Mouse (Mus musculus): ENCODE measurements around the gene Oxnad1. TPM values are rescaled to one million over a fixed set of nuclear protein-coding genes. Genes with fewer than 3 reads are reported as not detected.
"Not testable (repeated sequence)": the region's sequence is repeated elsewhere in the genome, so short reads cannot be mapped to it uniquely, and the experiment has no call there.

The Oxnad1 gene
- total and polyA plus RNA-seq, 3 experiments, result 47.6 to 111 (median 77.7) TPM

DNA sequence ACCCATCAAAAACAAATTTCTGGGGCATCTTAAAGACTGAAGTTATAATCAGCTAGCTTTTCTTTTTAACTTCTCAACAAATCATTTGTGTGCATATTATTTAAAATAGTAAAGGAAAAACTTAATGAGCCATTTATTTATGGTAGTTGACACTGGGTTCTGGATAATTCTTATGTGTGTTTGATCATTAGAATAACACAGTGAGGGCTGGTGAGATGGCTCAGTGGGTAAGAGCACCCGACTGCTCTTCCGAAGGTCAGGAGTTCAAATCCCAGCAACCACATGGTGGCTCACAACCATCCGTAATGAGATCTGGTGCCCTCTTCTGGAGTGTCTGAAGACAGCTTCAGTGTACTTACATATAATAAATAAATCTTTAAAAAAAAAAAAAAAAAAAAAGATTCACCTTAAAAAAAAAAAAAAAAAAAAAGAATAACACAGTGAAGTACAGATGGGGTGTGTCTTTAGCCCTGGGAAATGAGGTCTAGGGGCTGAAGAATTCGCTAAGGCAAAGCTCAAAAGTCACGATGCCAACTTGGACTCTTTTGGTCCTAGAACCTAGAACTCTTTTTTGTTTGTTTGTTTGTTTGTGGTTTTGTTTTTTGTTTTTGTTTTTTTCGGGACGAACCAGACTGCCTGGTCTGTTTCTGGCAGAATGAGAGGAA is 2.5 kb downstream of the Oxnad1 start:
- DNase-seq (ENCODE audit: extremely low read depth); dilution Hi-C loops (cut with MboI; ENCODE audit: extremely low pct_ligation_motif_present, extremely low pct_unique_long_range_greater_than_20kb, low sequenced_read_pairs); H3K9me3 ChIP-seq (replicated peaks; ENCODE audit: low read length); H3K27me3 ChIP-seq (replicated peaks); H3K27ac ChIP-seq (ENCODE audit: insufficient read depth, low read depth): not testable (repeated sequence)
- Histone ChIP-seq H3K9ac (ENCODE audit: insufficient read depth, low read depth) (peak overlapping the region; percentile 53; the same call in 1 of the 2 replicates), H3K36me3 (replicated peaks in 1 of 2; ENCODE audit: control insufficient read depth in 1 of 2, insufficient read depth in 1 of 2, low read length in 1 of 2) (peaks cover 17 to 46% of the 10 kb centered on the region in 2 experiments), H3K79me2 (replicated peaks; ENCODE audit: control insufficient read depth, extremely low read depth, insufficient read depth, poor library complexity, severe bottlenecking) (peaks cover 27% of the 10 kb centered on the region), H3K4me3 (replicated peaks in 1 of 3; ENCODE audit: low read depth in 2 of 3, low read length in 2 of 3, poor library complexity in 1 of 3) (peak overlapping the region; percentile 54 to 84 (median 73)), H3K4me1 (ENCODE audit: control insufficient read depth in 1 of 2, insufficient read depth in 2 of 2) (peaks cover 0 to 35% of the 10 kb centered on the region in 2 experiments; a peak in 2 of 4 replicates), H3K4me2 (ENCODE audit: insufficient read depth, low read depth, poor library complexity, severe bottlenecking) (peak overlapping the region; percentile 90)
- in situ Hi-C loops (cut with MboI; ENCODE audit: low pct_ligation_motif_present, low pct_unique_long_range_greater_than_20kb, low sequenced_read_pairs), result loop anchor here (5.0 to 10.0 kb wide), 2 partner anchors 295 to 433 kb away; no protein-coding TSS in a partner anchor
- TF ChIP-seq MXI1 (IDR thresholded peaks at IDR 0.05; ENCODE audit: low read depth, low read length), result peak; percentile 7; the same call in 1 of the 2 replicates
- 0 out of 2 replicates have a peak, but pooled peaks have one; percentile 56 for TF ChIP-seq TBP (conservative IDR thresholded peaks at IDR 0.05; ENCODE audit: low read depth, low read length)
- TF ChIP-seq CTCF (conservative IDR thresholded peaks at IDR 0.05 in 1 of 2, IDR thresholded peaks at IDR 0.05 in 1 of 2; ENCODE audit: low read depth in 2 of 2, low read length in 2 of 2), result peak in 1 of 2 experiments; percentile 23; a peak in 1 of 4 replicates
- peak; percentile 79 for TF ChIP-seq ZNF384 (IDR thresholded peaks at IDR 0.05; ENCODE audit: low read depth, low read length)

DNA sequence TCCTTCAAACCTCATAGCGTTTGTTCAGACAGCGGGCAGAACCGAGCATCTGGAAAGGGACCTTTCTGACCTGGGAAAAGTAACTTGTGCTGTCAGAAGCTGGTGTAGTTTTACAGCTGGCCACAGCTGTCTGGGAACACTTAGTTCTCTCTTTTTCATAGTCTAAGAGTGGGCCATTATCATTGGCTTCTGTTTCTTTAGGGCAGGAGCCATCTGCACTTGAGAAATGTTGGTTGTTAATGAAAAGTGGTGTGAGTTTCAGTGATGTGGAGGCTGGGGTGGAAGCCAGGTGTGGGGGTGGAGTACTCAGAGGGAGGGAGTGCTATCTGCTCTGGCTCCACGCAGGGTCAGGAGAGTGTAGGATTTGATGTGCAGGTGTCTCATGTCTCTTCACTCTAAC is 6.0 kb downstream of the Oxnad1 start:
- Histone ChIP-seq H3K4me2 (ENCODE audit: insufficient read depth, low read depth, poor library complexity, severe bottlenecking) (no peak overlapping the region), H3K4me1 (ENCODE audit: control insufficient read depth in 1 of 2, insufficient read depth in 2 of 2) (peaks cover 0 to 49% of the 10 kb centered on the region in 2 experiments; a peak in 2 of 4 replicates), H3K79me2 (replicated peaks; ENCODE audit: control insufficient read depth, extremely low read depth, insufficient read depth, poor library complexity, severe bottlenecking) (peaks cover 23% of the 10 kb centered on the region), H3K9ac (ENCODE audit: insufficient read depth, low read depth) (no peak overlapping the region), H3K27me3 (replicated peaks) (no peaks in the 10 kb centered on the region), H3K9me3 (replicated peaks; ENCODE audit: low read length) (no peaks in the 10 kb centered on the region), H3K4me3 (replicated peaks in 1 of 3; ENCODE audit: low read depth in 2 of 3, low read length in 2 of 3, poor library complexity in 1 of 3) (no peak overlapping the region), H3K27ac (ENCODE audit: insufficient read depth, low read depth) (no peak overlapping the region), H3K36me3 (replicated peaks in 1 of 2; ENCODE audit: control insufficient read depth in 1 of 2, insufficient read depth in 1 of 2, low read length in 1 of 2) (peaks cover 45 to 72% of the 10 kb centered on the region in 2 experiments)
- dilution Hi-C loops (cut with MboI; ENCODE audit: extremely low pct_ligation_motif_present, extremely low pct_unique_long_range_greater_than_20kb, low sequenced_read_pairs), result no loop called here
- in situ Hi-C loops (cut with MboI; ENCODE audit: low pct_ligation_motif_present, low pct_unique_long_range_greater_than_20kb, low sequenced_read_pairs), result no loop called here
- TF ChIP-seq TCF12 (IDR thresholded peaks at IDR 0.05; ENCODE audit: low read depth, low read length), result no peak
- TF ChIP-seq RAD21 (IDR thresholded peaks at IDR 0.05; ENCODE audit: low read depth, low read length), result no peak
- no peak for TF ChIP-seq POLR2A (IDR thresholded peaks at IDR 0.05; ENCODE audit: low read depth, low read length)
- no peak for DNase-seq (ENCODE audit: extremely low read depth)

DNA sequence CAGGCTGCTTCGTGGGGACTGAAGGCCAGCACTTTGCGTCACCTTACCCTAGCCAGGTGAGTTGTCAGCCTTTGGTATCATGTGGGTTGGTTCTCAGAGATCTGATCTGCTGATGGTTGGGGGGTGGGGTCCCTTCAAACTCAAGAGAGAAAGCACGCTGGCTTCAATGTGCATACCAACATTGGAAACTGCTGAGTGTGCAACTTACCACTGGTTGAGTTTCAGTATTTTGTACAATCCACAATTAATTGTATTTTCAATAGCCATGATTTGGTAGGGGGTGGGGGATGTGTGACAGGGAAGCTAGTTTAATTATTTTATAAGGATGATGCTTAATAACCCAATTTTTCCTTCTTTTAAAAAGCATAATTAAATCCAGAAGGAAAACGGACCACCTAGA is 6.5 kb downstream of the Oxnad1 start:
- Histone ChIP-seq H3K9me3 (replicated peaks; ENCODE audit: low read length) (no peaks in the 10 kb centered on the region), H3K27me3 (replicated peaks) (no peaks in the 10 kb centered on the region), H3K4me2 (ENCODE audit: insufficient read depth, low read depth, poor library complexity, severe bottlenecking) (no peak overlapping the region), H3K36me3 (replicated peaks in 1 of 2; ENCODE audit: control insufficient read depth in 1 of 2, insufficient read depth in 1 of 2, low read length in 1 of 2) (peaks cover 47 to 78% of the 10 kb centered on the region in 2 experiments), H3K4me1 (ENCODE audit: control insufficient read depth in 1 of 2, insufficient read depth in 2 of 2) (peaks cover 0 to 49% of the 10 kb centered on the region in 2 experiments; a peak in 2 of 4 replicates), H3K4me3 (replicated peaks in 1 of 3; ENCODE audit: low read depth in 2 of 3, low read length in 2 of 3, poor library complexity in 1 of 3) (no peak overlapping the region), H3K79me2 (replicated peaks; ENCODE audit: control insufficient read depth, extremely low read depth, insufficient read depth, poor library complexity, severe bottlenecking) (peaks cover 23% of the 10 kb centered on the region), H3K27ac (ENCODE audit: insufficient read depth, low read depth) (no peak overlapping the region), H3K9ac (ENCODE audit: insufficient read depth, low read depth) (no peak overlapping the region)
- in situ Hi-C loops (cut with MboI; ENCODE audit: low pct_ligation_motif_present, low pct_unique_long_range_greater_than_20kb, low sequenced_read_pairs), result no loop called here
- dilution Hi-C loops (cut with MboI; ENCODE audit: extremely low pct_ligation_motif_present, extremely low pct_unique_long_range_greater_than_20kb, low sequenced_read_pairs), result no loop called here
- no peak for TF ChIP-seq KAT2A (IDR thresholded peaks at IDR 0.05; ENCODE audit: insufficient replicate concordance, low read length)
- peak; percentile 74 for TF ChIP-seq MAFK (IDR thresholded peaks at IDR 0.05; ENCODE audit: insufficient replicate concordance, low read length)
- no peak for TF ChIP-seq JUN (IDR thresholded peaks at IDR 0.05; ENCODE audit: insufficient read depth, low read depth, low read length)
- no peak for DNase-seq (ENCODE audit: extremely low read depth)
